Mouse (Mus musculus) liver, adult (tissue): ENCODE results near the gene Zfp410.

Experiments
- GATA4 ChIP-seq: IDR thresholded peaks from 2 replicates; pipeline ENCODE4 v1.6.1; 2014; ENCODE audit warnings: mild to moderate bottlenecking, low read length; ENCODE audit not compliant: insufficient replicate concordance

Gene Zfp410

GRCm38 (mm10) chr12:84388097-84388496 lies 71.4 kb downstream of the Zfp410 start:
- TF ChIP-seq GATA4: no peak

GRCm38 (mm10) chr12:84388774-84389400 lies 72.2 kb downstream of the Zfp410 start:
- TF ChIP-seq GATA4: peak; percentile 60; the same call in 1 of the 2 replicates

GRCm38 (mm10) chr12:84390336-84390735 lies 73.7 kb downstream of the Zfp410 start:
- no peak for TF ChIP-seq GATA4

- TF ChIP-seq GATA4: no peak
Measured at GRCm38 (mm10) chr12:84392681-84393080, 76.0 kb downstream of the Zfp410 start.
